Mouse (Mus musculus) heart, embryonic 14.5 days (tissue): Measurements from ENCODE around the gene Sec16b. TPM values are rescaled to one million over a fixed set of nuclear protein-coding genes. Genes with fewer than 3 reads are reported as not detected.

Experiments used
- ATAC-seq: fragments of 200-750 bp; cut with Nextera tagmentation; 2 replicates; pipeline ENCODE4 v1.8.0; 2017; ENCODE audit warnings: low read depth, moderate TSS enrichment; ENCODE audit not compliant: insufficient number of reproducible peaks, insufficient read depth, low FRiP score
- H3K27ac ChIP-seq, 2 experiments: fragments of 200-500 bp in 1 of 2; fragments of 300-500 bp in 1 of 2; sonication (generic) in 1 of 2; replicated peaks in 1 of 2; 2 replicates each; pipeline ENCODE4 v1.5.1; 2012 to 2014; ENCODE audit warnings: low read depth in 2 of 2, low read length in 2 of 2, control low read depth in 1 of 2, mild to moderate bottlenecking in 1 of 2, mixed read lengths in 1 of 2; ENCODE audit not compliant: control insufficient read depth in 1 of 2, insufficient read depth in 1 of 2
- H3K27me3 ChIP-seq: fragments of 300-500 bp; sonication (generic); 2 replicates; pipeline ENCODE4 v1.6.1; 2014; ENCODE audit warnings: mild to moderate bottlenecking, low read length, control low read depth; ENCODE audit not compliant: control insufficient read depth, insufficient read depth
- H3K36me3 ChIP-seq: fragments of 300-500 bp; sonication (generic); 2 replicates; pipeline ENCODE4 v1.6.1; 2014; ENCODE audit warnings: mild to moderate bottlenecking, control low read depth, low read length, mixed read lengths; ENCODE audit not compliant: control insufficient read depth, insufficient read depth
- H3K4me1 ChIP-seq, 2 experiments: fragments of 200-500 bp in 1 of 2; fragments of 300-500 bp in 1 of 2; sonication (generic) in 1 of 2; 2 replicates each; pipeline ENCODE4 v1.6.1; 2012 to 2014; ENCODE audit warnings: low read length in 2 of 2, control low read depth in 1 of 2, mixed read lengths in 1 of 2; ENCODE audit not compliant: control insufficient read depth in 2 of 2, insufficient read depth in 2 of 2
- H3K4me2 ChIP-seq: fragments of 300-500 bp; sonication (generic); 2 replicates; pipeline ENCODE4 v1.6.1; 2014; ENCODE audit warnings: mild to moderate bottlenecking, low read length
- H3K4me3 ChIP-seq, 2 experiments: fragments of 200-500 bp in 1 of 2; fragments of 300-500 bp in 1 of 2; sonication (generic) in 1 of 2; 2 replicates each; pipeline ENCODE4 v1.5.1; 2012 to 2014; ENCODE audit warnings: low read length in 2 of 2, mild to moderate bottlenecking in 2 of 2, control low read depth in 1 of 2, low read depth in 1 of 2, moderate library complexity in 1 of 2; ENCODE audit not compliant: control insufficient read depth in 1 of 2, insufficient read depth in 1 of 2
- H3K9ac ChIP-seq: fragments of 300-500 bp; sonication (generic); 2 replicates; pipeline ENCODE4 v1.6.1; 2014; ENCODE audit warnings: mild to moderate bottlenecking, low read length
- H3K9me3 ChIP-seq: fragments of 300-500 bp; sonication (generic); 2 replicates; pipeline ENCODE4 v1.6.1; 2016; ENCODE audit warnings: low read length, control low read depth; ENCODE audit not compliant: control insufficient read depth
- WGBS: fragments of 180-500 bp; shearing (Covaris S2); extraction: QIAGEN DNeasy Blood & Tissue Kit; methylation state at CpG from one replicate; pipeline ENCODE4 v1.1.7; 2014; 5-methylcytosine and 5-hydroxymethylcytosine counted together
- polyA plus RNA-seq: library from polyadenylated mRNA; unstranded; fragments of >200 nt; fragmentation: Nextera tagmentation; extraction: Ambion mirVana; gene quantifications from 2 replicates; pipeline ENCODE4 v1.2.1, GENCODE M21; 2014

Sec16b gene
- polyA plus RNA-seq, 1 experiment from 2014 or later: 1.2 TPM

GRCm38 (mm10) chr1:157525692-157526354 lies 19.3 kb downstream of the Sec16b start:
- H3K4me1 ChIP-seq: no peaks in the 10 kb centered on the region
- no peak overlapping the region for H3K4me3 ChIP-seq
- no peak overlapping the region for H3K9ac ChIP-seq
- H3K9me3 ChIP-seq: no peaks in the 10 kb centered on the region
- WGBS: 85% methylated on average over 16 of the region's 16 CpGs
- no peak overlapping the region for H3K4me2 ChIP-seq
- H3K27me3 ChIP-seq: no peaks in the 10 kb centered on the region
- no peak overlapping the region for H3K27ac ChIP-seq
- no peaks in the 10 kb centered on the region for H3K36me3 ChIP-seq
- no peak for ATAC-seq

DNA sequence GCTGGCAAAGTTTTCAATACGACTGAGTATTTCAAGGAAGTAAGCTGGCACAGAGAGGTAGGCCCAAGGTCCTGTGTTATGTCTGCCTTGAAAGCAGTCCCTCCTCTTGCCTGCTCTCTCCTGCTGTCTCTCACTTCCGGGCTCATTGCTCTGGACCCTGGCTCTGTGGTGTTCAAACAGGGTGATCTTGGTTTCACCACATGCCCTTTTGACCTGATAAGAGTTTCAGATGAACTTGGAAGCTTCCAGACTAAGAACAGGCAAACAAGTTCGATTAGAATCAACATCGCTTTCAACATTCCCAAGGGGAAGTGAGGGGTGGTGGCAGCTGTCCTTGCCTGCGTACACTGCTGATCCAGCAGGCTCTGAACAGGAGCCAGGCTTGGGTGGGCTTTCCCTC lies 20.1 kb downstream of the Sec16b start:
- ATAC-seq: no peak
- Histone ChIP-seq H3K9me3 (no peaks in the 10 kb centered on the region), H3K4me1 (no peaks in the 10 kb centered on the region), H3K27ac (no peak overlapping the region), H3K9ac (no peak overlapping the region), H3K36me3 (no peaks in the 10 kb centered on the region), H3K4me2 (no peak overlapping the region), H3K4me3 (no peak overlapping the region), H3K27me3 (no peaks in the 10 kb centered on the region)
- 36% methylated on average over 5 of the region's 5 CpGs for WGBS

DNA sequence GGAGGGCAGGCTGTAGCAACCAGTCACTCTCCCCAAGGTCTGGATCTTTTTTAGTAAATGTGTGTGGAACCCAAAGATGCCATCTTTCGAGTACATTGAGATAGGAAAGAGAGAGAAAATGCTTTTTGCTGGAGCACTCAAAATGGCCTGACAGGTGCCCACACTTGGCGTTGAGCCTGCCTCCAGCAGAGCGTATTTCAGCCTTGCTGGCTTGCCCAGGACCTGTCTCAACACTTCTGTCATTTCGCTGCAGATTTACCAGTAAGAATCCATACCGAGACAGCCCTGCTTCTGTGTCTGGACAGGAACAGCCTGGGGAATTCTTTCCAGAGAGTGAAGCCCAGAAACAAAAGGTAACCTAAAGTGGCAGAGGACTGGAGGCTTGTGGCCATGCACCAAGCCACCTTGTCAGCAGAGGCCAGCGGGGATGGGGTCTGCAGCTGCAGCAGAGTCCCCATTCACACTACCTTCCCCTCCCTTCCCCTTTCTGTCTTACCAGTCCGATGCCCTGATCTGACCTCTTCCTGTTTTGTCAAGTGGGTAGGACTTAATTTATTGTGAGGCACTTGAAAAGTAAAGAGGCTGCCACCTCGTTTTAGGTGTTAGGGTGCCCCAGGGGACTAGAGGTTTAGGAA lies 26.4 kb downstream of the Sec16b start:
- WGBS: 48% methylated on average over 8 of the region's 8 CpGs
- Histone ChIP-seq H3K4me1 (no peaks in the 10 kb centered on the region), H3K9me3 (no peaks in the 10 kb centered on the region), H3K36me3 (no peaks in the 10 kb centered on the region), H3K4me3 (no peak overlapping the region), H3K4me2 (no peak overlapping the region), H3K27ac (no peak overlapping the region), H3K27me3 (no peaks in the 10 kb centered on the region), H3K9ac (no peak overlapping the region)
- ATAC-seq: no peak

DNA sequence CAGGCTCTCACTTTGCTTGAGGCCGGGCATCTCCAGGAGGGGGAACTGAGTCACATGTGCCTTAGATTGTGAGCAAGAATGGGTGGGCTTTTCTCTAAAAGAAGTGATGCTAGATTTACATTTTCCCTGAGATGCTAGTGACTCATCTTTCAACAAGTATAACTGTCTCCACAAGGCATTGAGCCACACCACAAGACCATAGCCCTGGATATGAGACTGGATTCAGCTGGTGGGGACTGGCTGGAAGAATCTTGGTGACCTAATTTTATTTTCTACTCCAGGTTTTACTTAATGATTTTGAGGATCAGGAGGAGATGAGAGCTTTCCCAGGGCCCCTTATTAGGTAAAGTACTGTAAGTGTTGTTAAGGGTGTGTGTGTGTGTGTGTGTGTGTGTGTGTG lies 29.0 kb downstream of the Sec16b start:
- WGBS: 84% methylated on average over 1 of the region's 1 CpGs
- no peak overlapping the region for H3K4me2 ChIP-seq
- no peak overlapping the region for H3K4me3 ChIP-seq
- H3K9me3 ChIP-seq: no peaks in the 10 kb centered on the region
- no peak overlapping the region for H3K9ac ChIP-seq
- no peak for ATAC-seq
- no peak overlapping the region for H3K27ac ChIP-seq
- no peaks in the 10 kb centered on the region for H3K4me1 ChIP-seq
- no peaks in the 10 kb centered on the region for H3K36me3 ChIP-seq
- no peaks in the 10 kb centered on the region for H3K27me3 ChIP-seq

DNA sequence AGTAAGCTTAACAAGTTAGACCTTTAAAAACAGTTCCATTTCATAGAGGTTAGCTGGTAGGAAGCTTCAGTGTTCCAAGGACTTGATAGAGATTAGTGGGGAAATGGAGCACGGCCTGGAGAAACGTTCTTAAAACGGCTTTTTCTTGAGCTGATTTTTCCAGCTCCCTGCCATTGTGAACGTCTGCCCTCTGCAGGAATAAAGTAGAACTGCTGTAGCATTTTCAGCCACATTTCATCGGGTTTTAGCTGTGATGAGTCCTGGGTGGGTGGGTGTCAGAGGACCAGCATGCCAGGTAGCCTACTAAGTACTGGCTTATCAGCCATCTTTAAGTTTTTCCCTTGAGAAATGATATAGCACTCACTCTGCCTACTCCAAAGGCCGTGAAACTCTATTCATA lies 29.9 kb downstream of the Sec16b start:
- Histone ChIP-seq H3K4me1 (no peaks in the 10 kb centered on the region), H3K9me3 (no peaks in the 10 kb centered on the region), H3K4me2 (peak overlapping the region; percentile 35; the same call in 1 of the 2 replicates), H3K27me3 (no peaks in the 10 kb centered on the region), H3K9ac (0 out of 2 replicates have a peak overlapping the region, but pooled peaks have one; percentile 45), H3K27ac (no peak overlapping the region), H3K36me3 (no peaks in the 10 kb centered on the region), H3K4me3 (no peak overlapping the region)
- no peak for ATAC-seq
- 6% methylated on average over 6 of the region's 6 CpGs for WGBS

DNA sequence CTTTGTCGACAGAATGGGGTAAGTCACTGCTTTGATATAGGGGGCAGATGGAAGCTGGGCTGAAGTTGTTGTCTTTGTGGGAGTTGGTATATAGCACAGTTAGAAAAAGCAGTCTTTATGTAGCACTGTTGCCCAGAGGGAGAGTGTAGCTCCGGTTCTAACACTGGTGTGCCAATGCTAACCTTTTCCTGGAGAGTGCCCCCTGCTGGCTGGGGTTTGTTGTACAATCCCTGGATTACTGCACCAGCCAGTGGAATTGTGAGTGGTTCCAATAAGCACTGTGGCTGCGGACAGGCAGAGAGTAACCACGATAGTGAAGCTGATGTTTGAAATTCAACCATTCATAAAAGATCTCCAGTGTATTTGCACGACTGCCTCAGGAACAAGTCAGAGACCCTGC lies 31.1 kb downstream of the Sec16b start:
- no peak overlapping the region for H3K4me2 ChIP-seq
- H3K9ac ChIP-seq: no peak overlapping the region
- no peaks in the 10 kb centered on the region for H3K36me3 ChIP-seq
- no peaks in the 10 kb centered on the region for H3K27me3 ChIP-seq
- H3K4me3 ChIP-seq: no peak overlapping the region
- 82% methylated on average over 5 of the region's 5 CpGs for WGBS
- H3K9me3 ChIP-seq: no peaks in the 10 kb centered on the region
- no peak overlapping the region for H3K27ac ChIP-seq
- H3K4me1 ChIP-seq: no peaks in the 10 kb centered on the region
- no peak for ATAC-seq

DNA sequence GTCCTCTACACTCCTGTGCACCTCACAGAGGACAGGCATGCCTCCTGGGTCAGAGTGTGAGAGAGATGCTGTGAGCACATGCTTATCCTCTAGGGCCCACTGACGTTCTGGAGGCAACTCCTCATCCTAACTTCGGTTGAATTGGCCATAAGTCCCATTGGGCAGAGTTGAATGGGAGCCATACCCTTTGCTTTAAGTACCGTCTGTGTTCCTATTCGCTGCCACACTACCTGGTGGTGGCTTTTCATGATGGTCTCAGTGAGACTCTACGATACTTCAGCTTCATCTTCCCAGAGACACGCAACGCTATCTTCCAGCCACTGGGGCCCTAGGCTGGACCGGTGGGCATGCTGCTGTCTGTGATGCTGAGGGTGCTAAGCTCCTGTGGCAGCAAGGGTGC lies 38.5 kb downstream of the Sec16b start:
- Histone ChIP-seq H3K4me2 (no peak overlapping the region), H3K36me3 (no peaks in the 10 kb centered on the region), H3K9ac (no peak overlapping the region), H3K9me3 (no peaks in the 10 kb centered on the region), H3K27me3 (no peaks in the 10 kb centered on the region), H3K4me1 (no peaks in the 10 kb centered on the region), H3K27ac (no peak overlapping the region), H3K4me3 (no peak overlapping the region)
- no peak for ATAC-seq
- 87% methylated on average over 8 of the region's 8 CpGs for WGBS

DNA sequence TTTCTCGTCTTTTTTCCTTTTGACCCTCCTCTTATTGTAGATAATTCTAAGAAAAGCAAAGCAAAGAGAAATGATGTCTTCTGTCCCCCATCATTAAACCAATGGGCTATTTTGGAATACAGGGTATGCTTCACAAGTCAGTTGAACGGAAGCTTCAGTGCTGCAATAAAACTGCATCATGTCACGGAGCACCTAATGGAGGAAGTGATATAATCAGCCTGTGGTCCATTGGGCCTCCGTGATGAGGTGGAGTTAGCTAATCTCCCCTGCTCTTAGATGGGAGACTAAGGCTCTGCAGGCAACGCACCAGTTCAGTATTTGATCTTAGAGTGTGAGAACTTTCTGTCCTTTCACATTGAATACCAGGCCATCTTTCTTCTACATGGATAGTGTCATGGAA lies 41.1 kb downstream of the Sec16b start:
- H3K4me3 ChIP-seq: no peak overlapping the region
- H3K9ac ChIP-seq: no peak overlapping the region
- H3K9me3 ChIP-seq: no peaks in the 10 kb centered on the region
- H3K4me2 ChIP-seq: no peak overlapping the region
- no peaks in the 10 kb centered on the region for H3K27me3 ChIP-seq
- H3K36me3 ChIP-seq: no peaks in the 10 kb centered on the region
- ATAC-seq: no peak
- no peaks in the 10 kb centered on the region for H3K4me1 ChIP-seq
- no peak overlapping the region for H3K27ac ChIP-seq
- WGBS: 67% methylated on average over 5 of the region's 5 CpGs
